Mouse (Mus musculus) stomach, embryonic 15.5 days (tissue): ENCODE results near the gene Plcb1. TPM values are rescaled to one million over a fixed set of nuclear protein-coding genes. Genes with fewer than 3 reads are reported as not detected.

ENCODE experiments used
- ATAC-seq: fragments of 200-750 bp; cut with Nextera tagmentation; 2 replicates; pipeline ENCODE4 v1.8.0; 2017; ENCODE audit warnings: low read depth, moderate number of reproducible peaks, moderate TSS enrichment; ENCODE audit not compliant: insufficient read depth, low FRiP score
- H3K27ac ChIP-seq: fragments of 300-500 bp; sonication (generic); 2 replicates; pipeline ENCODE4 v1.5.1; 2015; ENCODE audit warnings: mild to moderate bottlenecking, inconsistent platforms
- H3K27me3 ChIP-seq: fragments of 300-500 bp; sonication (generic); replicated peaks from 2 replicates; pipeline ENCODE4 v1.6.1; 2015; ENCODE audit warnings: inconsistent platforms
- H3K36me3 ChIP-seq: fragments of 300-500 bp; sonication (generic); 2 replicates; pipeline ENCODE4 v1.6.1; 2015; ENCODE audit warnings: inconsistent platforms
- H3K4me1 ChIP-seq: fragments of 300-500 bp; sonication (generic); 2 replicates; pipeline ENCODE4 v1.6.1; 2015; ENCODE audit warnings: inconsistent platforms
- H3K4me2 ChIP-seq: fragments of 300-500 bp; sonication (generic); 2 replicates; pipeline ENCODE4 v1.6.1; 2015; ENCODE audit warnings: mild to moderate bottlenecking, inconsistent platforms
- H3K4me3 ChIP-seq: fragments of 300-500 bp; sonication (generic); replicated peaks from 2 replicates; pipeline ENCODE4 v1.5.1; 2015; ENCODE audit warnings: inconsistent platforms
- H3K9ac ChIP-seq: fragments of 300-500 bp; sonication (generic); 2 replicates; pipeline ENCODE4 v1.6.1; 2015; ENCODE audit warnings: inconsistent platforms
- H3K9me3 ChIP-seq: fragments of 300-500 bp; sonication (generic); 2 replicates; pipeline ENCODE4 v1.6.1; 2016; ENCODE audit warnings: inconsistent platforms
- WGBS: fragments of 180-500 bp; shearing (Covaris S2); methylation state at CpG from one replicate; pipeline ENCODE4 v1.1.7; 2015; 5-methylcytosine and 5-hydroxymethylcytosine counted together
- polyA plus RNA-seq: library from polyadenylated mRNA; unstranded; fragments of >200 nt; fragmentation: Nextera tagmentation; extraction: Ambion mirVana; gene quantifications from 2 replicates; pipeline ENCODE4 v1.2.1, GENCODE M21; 2015

Plcb1 gene
- polyA plus RNA-seq, 1 experiment from 2014 or later: 16.4 TPM

DNA sequence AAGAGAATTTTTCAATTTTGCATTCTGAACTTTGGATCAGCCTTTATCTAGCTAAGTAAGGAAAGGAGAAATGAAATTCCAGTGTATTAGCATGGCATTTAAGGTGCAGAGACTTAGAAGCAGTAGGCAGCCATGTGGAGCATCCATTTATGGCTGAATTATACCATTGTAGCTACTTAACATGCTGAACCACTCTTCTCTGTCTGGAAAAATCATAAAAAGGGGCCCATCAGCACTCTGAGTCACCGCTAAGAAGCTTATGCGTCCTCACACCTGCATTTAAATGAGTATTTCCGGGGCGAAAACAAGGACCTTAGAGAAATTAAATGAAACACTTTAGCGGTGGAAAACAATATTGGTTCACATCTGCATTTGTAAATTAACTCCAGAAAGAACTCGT, 401.8 kb downstream of the Plcb1 start:
- Histone ChIP-seq H3K4me2 (no peak overlapping the region), H3K4me3 (no peak overlapping the region), H3K9me3 (no peaks in the 10 kb centered on the region), H3K27me3 (no peaks in the 10 kb centered on the region), H3K36me3 (no peaks in the 10 kb centered on the region), H3K9ac (no peak overlapping the region), H3K27ac (no peak overlapping the region), H3K4me1 (no peaks in the 10 kb centered on the region)
- 81% methylated on average over 6 of the region's 6 CpGs for WGBS
- ATAC-seq: no peak

DNA sequence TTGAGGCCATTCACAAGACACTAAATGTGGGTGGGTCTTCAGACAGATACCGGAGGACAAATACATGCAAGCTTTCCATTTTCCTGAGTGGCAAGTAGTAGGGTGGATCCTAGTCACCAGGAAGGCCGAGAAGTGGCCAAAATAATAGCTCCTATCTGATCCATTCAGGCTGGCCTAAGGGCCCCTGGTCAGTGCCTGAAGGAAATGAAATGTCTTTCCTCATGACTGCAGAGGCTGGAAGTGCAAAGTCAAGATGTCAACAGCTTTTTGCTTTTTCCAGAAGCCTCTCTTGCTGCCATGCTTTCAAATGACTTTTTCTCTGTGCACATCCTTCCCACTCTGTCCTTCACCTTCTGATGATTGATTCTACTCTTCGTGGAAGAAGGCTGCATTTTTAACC, 415.0 kb downstream of the Plcb1 start:
- WGBS: 74% methylated on average over 3 of the region's 3 CpGs
- Histone ChIP-seq H3K27ac (no peak overlapping the region), H3K4me3 (no peak overlapping the region), H3K9ac (no peak overlapping the region), H3K4me1 (no peaks in the 10 kb centered on the region), H3K9me3 (no peaks in the 10 kb centered on the region), H3K36me3 (no peaks in the 10 kb centered on the region), H3K27me3 (no peaks in the 10 kb centered on the region), H3K4me2 (no peak overlapping the region)
- ATAC-seq: no peak

DNA sequence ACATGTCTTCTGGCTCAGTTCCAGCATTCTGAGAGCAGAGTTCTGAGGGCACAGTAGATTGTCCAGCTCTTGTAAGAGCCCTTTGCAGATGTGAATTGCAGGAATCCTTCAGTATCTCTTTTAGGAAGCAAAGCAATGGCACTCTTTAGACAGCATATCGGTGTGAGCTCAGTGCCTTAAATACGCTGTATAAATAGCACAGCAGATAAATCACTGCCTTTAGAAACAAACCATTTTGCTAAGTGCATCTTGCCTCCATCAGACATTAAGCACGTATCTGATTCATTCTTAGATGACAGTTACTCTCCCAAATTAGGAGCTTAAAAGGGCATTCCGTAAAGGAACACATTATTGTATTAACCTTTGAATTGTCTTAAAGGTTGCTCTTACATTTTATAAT, 416.5 kb downstream of the Plcb1 start:
- no peak overlapping the region for H3K4me3 ChIP-seq
- ATAC-seq: no peak
- H3K27me3 ChIP-seq: no peaks in the 10 kb centered on the region
- 41% methylated on average over 4 of the region's 4 CpGs for WGBS
- H3K36me3 ChIP-seq: no peaks in the 10 kb centered on the region
- no peak overlapping the region for H3K27ac ChIP-seq
- no peak overlapping the region for H3K9ac ChIP-seq
- H3K9me3 ChIP-seq: no peaks in the 10 kb centered on the region
- no peaks in the 10 kb centered on the region for H3K4me1 ChIP-seq
- no peak overlapping the region for H3K4me2 ChIP-seq

DNA sequence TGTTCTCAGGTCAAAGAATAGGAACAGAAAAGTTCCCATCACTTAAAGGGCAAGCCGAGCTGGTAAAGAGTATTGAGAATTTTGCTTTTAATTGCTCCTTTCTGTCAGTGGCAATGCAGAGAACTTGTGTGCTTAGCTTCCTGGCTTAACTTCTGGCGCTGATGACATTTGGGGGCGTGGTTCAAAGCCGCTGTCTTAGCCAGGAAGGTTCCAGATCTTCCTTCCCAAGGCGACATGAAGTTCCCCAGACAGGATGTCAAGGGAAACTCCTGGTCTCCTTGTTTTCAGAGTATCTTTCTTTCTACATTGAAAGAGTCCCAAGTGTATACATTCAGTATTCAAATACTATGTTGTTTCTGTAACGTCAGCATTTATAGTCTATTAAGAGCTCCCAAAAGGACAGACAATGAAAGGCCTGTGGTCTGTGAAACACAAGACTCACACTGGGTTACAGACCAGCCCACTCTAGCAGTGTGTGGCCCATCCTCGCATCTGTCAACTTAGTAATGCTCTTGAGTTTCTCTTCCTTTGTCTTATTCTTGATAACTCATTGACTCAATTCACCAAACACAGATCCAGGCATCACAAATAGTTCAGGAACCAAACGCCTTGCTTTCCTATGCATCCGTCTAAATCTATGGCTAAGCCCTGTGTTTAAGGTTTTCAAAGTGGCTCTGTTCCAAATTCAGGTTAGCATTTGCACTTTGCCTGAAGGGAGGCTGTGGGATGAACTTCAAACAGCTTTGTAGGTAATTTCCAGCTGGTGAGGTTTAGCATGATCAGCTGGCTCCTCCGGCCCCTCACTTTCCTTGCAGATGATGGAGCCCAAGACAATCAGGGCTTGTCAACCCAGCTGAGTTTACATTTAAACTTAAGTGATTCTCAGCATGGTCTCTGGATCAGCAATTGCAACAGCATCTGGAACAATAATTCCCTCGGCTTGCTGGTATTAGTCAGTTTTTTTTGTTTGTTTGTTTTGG, 418.6 kb downstream of the Plcb1 start:
- Histone ChIP-seq H3K9me3 (no peaks in the 10 kb centered on the region), H3K36me3 (no peaks in the 10 kb centered on the region), H3K4me1 (no peaks in the 10 kb centered on the region), H3K4me2 (no peak overlapping the region), H3K27me3 (no peaks in the 10 kb centered on the region), H3K9ac (no peak overlapping the region), H3K27ac (no peak overlapping the region), H3K4me3 (no peak overlapping the region)
- 77% methylated on average over 11 of the region's 11 CpGs for WGBS
- no peak for ATAC-seq

DNA sequence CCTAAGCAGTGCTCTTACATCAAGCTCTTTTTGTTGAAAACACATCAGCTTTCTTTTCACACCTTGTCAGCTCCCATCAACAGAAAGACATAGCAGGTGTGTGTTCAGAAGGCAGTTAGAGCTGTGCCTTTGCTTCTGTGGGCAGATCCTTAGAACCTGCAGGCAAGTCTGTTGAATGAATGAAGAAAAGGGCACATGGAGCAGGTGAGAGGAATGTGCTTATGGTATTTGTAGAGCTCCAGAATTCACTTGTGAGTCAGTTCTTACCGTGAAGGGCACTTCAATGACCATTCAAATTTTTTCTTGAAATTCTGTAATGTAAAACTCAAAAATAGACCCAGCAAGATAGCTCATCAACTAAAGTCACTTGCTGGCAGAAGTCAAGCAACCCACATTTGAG, 423.0 kb downstream of the Plcb1 start:
- no peak overlapping the region for H3K9ac ChIP-seq
- no peak overlapping the region for H3K4me3 ChIP-seq
- no peaks in the 10 kb centered on the region for H3K9me3 ChIP-seq
- H3K27me3 ChIP-seq: no peaks in the 10 kb centered on the region
- H3K4me2 ChIP-seq: no peak overlapping the region
- ATAC-seq: no peak
- no peak overlapping the region for H3K27ac ChIP-seq
- no peaks in the 10 kb centered on the region for H3K4me1 ChIP-seq
- H3K36me3 ChIP-seq: no peaks in the 10 kb centered on the region
- 86% methylated on average over 1 of the region's 1 CpGs for WGBS

DNA sequence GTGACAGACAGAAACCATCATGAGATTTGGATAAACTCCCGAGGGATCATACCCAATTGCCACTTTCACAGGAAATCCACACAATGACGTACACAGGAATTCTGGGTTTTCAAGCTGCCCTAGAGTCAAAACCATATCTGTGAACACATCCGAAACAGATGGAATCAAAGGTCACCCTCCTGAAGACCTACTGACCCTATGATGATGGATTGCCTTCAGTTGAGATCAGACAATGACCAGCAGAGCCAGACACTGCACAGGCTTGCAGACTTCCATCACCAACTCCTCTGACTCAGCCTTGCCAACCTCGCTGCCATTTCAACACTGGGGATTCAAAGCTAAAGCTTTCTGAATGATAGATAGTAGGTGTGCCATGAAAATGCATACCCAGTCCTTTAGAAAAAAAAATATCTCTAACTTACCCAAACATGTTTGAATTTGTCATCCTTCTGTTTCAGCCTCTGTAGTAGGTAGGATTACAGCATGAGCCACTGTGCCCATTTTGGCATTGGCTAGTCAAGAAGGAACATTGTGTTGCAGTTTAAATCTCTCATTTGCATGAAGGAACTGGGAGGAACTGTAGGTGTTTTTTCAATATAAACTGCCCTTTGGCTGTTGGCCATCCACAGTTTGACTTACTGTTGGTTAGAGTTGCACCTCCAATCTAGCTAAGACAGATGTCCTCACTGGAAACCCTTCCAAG, 429.0 kb downstream of the Plcb1 start:
- H3K9ac ChIP-seq: no peak overlapping the region
- no peaks in the 10 kb centered on the region for H3K27me3 ChIP-seq
- H3K4me2 ChIP-seq: no peak overlapping the region
- no peaks in the 10 kb centered on the region for H3K36me3 ChIP-seq
- WGBS: 51% methylated on average over 4 of the region's 4 CpGs
- ATAC-seq: no peak
- no peak overlapping the region for H3K27ac ChIP-seq
- no peak overlapping the region for H3K4me3 ChIP-seq
- H3K4me1 ChIP-seq: no peaks in the 10 kb centered on the region
- no peaks in the 10 kb centered on the region for H3K9me3 ChIP-seq

DNA sequence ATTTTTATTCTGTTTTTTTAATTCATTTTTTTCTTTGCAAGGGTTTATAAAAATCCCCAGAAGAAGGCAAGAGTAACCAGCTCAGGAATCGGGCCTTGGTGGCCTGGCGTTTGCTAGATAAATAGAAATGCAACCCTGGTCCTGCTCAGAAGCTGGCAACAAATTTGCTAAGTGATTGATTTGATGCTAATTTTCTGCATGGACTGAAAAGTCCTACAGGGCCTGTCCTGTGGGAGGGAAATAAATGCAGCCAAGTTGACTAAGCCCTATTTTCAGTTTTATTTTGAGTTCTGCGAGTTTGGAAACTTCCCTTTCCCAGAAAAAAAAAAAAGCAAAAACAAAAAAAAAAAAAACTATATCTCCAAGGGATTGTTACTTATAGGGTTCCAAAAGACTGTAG, 433.5 kb downstream of the Plcb1 start:
- H3K36me3 ChIP-seq: no peaks in the 10 kb centered on the region
- H3K4me1 ChIP-seq: no peaks in the 10 kb centered on the region
- no peaks in the 10 kb centered on the region for H3K27me3 ChIP-seq
- ATAC-seq: no peak
- WGBS: 75% methylated on average over 3 of the region's 3 CpGs
- no peak overlapping the region for H3K4me3 ChIP-seq
- no peak overlapping the region for H3K27ac ChIP-seq
- no peak overlapping the region for H3K9ac ChIP-seq
- H3K4me2 ChIP-seq: no peak overlapping the region
- H3K9me3 ChIP-seq: no peaks in the 10 kb centered on the region

DNA sequence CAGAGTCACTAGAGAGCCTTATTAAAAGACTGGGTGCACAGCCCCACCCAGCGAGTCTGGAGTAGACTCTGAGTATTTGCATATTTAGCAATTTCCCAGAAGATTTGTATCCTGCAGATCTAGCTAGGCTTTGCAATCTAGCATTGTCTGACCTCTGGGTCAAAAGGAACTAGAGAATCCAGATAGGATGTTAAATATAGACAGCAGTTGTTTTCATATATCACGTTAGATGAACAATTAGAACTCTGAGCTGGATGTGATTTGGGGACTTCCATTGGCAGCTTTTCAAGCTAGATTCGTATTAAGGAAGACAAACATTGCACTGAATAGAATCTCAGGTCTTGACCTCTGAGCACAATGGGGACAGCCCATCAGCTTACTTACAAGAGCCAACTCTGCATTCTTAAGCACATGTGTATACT, 439.7 kb downstream of the Plcb1 start:
- no peak overlapping the region for H3K9ac ChIP-seq
- no peak overlapping the region for H3K27ac ChIP-seq
- H3K9me3 ChIP-seq: no peaks in the 10 kb centered on the region
- no peak overlapping the region for H3K4me2 ChIP-seq
- no peaks in the 10 kb centered on the region for H3K27me3 ChIP-seq
- H3K36me3 ChIP-seq: no peaks in the 10 kb centered on the region
- 41% methylated on average over 3 of the region's 3 CpGs for WGBS
- no peaks in the 10 kb centered on the region for H3K4me1 ChIP-seq
- no peak for ATAC-seq
- H3K4me3 ChIP-seq: no peak overlapping the region

DNA sequence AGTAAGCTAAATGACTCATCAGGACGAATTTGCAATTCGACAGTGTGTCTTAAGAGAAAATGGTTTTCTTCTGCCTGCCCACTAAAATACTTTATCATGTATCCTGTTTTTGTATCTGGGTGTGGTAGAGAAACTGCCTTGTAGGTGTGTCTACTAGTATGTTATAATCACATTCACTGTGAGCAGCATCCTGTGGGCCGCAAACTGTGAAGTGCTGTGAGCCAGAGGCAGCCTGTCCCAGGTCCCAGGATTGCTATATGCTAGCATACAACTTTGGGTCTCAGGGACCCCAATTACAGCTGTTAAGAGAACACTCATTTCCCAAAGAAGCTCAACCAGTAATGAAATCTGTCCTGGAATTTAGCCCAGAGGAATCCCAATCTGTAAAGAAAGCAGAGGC, 444.4 kb downstream of the Plcb1 start:
- H3K9ac ChIP-seq: no peak overlapping the region
- no peaks in the 10 kb centered on the region for H3K4me1 ChIP-seq
- no peak overlapping the region for H3K4me3 ChIP-seq
- H3K36me3 ChIP-seq: no peaks in the 10 kb centered on the region
- 77% methylated on average over 3 of the region's 3 CpGs for WGBS
- H3K27ac ChIP-seq: no peak overlapping the region
- no peaks in the 10 kb centered on the region for H3K9me3 ChIP-seq
- H3K27me3 ChIP-seq: no peaks in the 10 kb centered on the region
- H3K4me2 ChIP-seq: no peak overlapping the region
- no peak for ATAC-seq

DNA sequence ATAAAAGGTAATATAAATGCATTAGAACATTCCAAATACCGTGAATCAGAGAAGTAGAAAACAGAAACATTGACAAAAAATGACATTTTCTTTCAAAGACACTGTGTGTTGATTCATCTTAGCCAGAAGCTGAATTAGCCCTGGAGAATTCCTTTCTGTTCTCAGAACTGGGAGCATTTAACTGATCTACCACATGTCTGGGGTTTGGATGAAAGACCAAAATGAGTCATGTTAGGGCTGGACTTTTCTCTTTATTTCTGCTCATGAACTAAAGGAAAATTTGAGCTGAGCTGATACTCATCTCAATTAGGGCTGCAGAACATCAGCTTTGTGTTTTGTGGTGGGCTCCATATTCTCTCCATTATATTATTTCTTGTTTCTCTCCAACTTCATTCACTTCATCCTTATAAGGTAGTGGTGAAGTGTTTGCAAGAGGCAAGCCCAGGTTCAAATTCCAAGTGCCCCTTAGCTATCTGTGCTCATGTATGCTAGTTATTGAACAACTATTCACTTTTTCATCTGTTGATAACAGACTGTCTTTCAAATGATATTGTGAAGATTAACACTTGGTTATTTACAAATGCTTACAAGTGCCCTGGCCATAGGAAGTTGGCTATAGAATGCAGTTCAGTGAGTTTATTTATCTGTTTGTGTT, 456.9 kb downstream of the Plcb1 start:
- Histone ChIP-seq H3K36me3 (no peaks in the 10 kb centered on the region), H3K27ac (no peak overlapping the region), H3K4me1 (no peaks in the 10 kb centered on the region), H3K9ac (no peak overlapping the region), H3K27me3 (no peaks in the 10 kb centered on the region), H3K9me3 (no peaks in the 10 kb centered on the region), H3K4me2 (no peak overlapping the region), H3K4me3 (no peak overlapping the region)
- WGBS: 84% methylated on average over 1 of the region's 1 CpGs
- ATAC-seq: no peak

DNA sequence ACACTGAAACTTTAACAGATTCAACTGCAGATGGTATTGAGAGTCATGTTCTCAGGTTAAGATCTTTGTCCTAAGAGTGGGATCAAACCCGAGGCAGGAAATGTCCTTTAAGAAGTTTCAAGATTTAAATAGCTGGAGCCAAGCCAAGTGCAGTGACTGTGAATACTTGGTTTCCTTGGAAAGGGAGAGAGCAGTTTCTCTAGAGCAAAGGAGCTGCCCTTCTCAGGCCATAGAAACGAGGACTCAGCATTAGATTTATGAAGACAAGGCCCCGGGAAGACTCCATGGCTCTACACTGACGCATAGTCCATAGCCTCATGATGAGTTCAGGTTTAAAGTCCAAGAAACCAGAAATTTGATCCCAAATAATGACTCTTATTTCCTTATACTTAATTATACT, 457.9 kb downstream of the Plcb1 start:
- ATAC-seq: no peak
- no peaks in the 10 kb centered on the region for H3K4me1 ChIP-seq
- WGBS: 52% methylated on average over 4 of the region's 4 CpGs

DNA sequence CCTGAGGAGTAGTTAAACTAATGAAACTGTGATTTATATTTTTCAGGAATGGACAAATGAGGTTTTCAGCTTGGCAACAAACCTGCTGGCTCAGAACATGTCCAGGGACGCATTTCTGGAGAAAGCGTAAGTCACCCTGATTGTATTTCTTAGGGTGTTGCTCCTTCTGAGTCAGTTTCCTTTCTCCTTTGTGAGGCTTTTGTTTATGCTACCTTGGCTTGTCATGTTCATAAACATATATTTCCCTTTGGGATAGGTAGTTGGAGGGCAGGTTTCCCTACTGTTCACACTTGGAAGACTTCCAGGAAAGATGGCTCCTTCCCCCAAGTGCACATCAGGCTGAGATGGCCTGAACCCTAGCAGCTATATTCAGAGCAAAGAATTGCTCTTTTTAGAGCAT, 464.1 kb downstream of the Plcb1 start:
- H3K9ac ChIP-seq: no peak overlapping the region
- H3K4me1 ChIP-seq: no peaks in the 10 kb centered on the region
- no peak for ATAC-seq
- H3K9me3 ChIP-seq: no peaks in the 10 kb centered on the region
- WGBS: 79% methylated on average over 2 of the region's 2 CpGs
- H3K36me3 ChIP-seq: no peaks in the 10 kb centered on the region
- no peak overlapping the region for H3K27ac ChIP-seq
- H3K27me3 ChIP-seq: no peaks in the 10 kb centered on the region
- no peak overlapping the region for H3K4me2 ChIP-seq
- no peak overlapping the region for H3K4me3 ChIP-seq

More for the DNA sequence above, 457.9 kb downstream of the Plcb1 start:
- H3K27me3 ChIP-seq: no peaks in the 10 kb centered on the region
- H3K9me3 ChIP-seq: no peaks in the 10 kb centered on the region
- no peaks in the 10 kb centered on the region for H3K36me3 ChIP-seq
- H3K27ac ChIP-seq: no peak overlapping the region
- no peak overlapping the region for H3K9ac ChIP-seq
- no peak overlapping the region for H3K4me2 ChIP-seq
- H3K4me3 ChIP-seq: no peak overlapping the region
